Mouse (Mus musculus): ENCODE measurements around the gene Lrrc8c. TPM values are rescaled to one million over a fixed set of nuclear protein-coding genes. Genes with fewer than 3 reads are reported as not detected.

The Lrrc8c gene
- polyA plus RNA-seq, 1 experiment = 3.0 TPM

GRCm38 (mm10) chr5:105520442-105520965 is 1.3 kb downstream of the Lrrc8c start:
- Histone ChIP-seq H3K27ac (replicated peaks; ENCODE audit: low read depth, low read length) (peak overlapping the region; percentile 93), H3K4me3 (ENCODE audit: insufficient read depth, low read depth, low read length) (peak overlapping the region; percentile 86), H3K4me1 (ENCODE audit: control insufficient read depth, insufficient read depth, insufficient read length, low read length) (peaks cover 7% of the 10 kb centered on the region; the same call in 1 of the 2 replicates)

- H3K4me1 ChIP-seq (ENCODE audit: control insufficient read depth, insufficient read depth, insufficient read length, low read length) = peaks cover 9% of the 10 kb centered on the region; the same call in 1 of the 2 replicates
- H3K27ac ChIP-seq (replicated peaks; ENCODE audit: low read depth, low read length) = peak overlapping the region; percentile 93; the same call in 1 of the 2 replicates
- H3K4me3 ChIP-seq (ENCODE audit: insufficient read depth, low read depth, low read length) = peak overlapping the region; percentile 27
These were observed 4.3 kb downstream of the Lrrc8c start for GRCm38 (mm10) chr5:105523452-105523851.

- H3K4me1 ChIP-seq (ENCODE audit: control insufficient read depth, insufficient read depth, insufficient read length, low read length) = peaks cover 13% of the 10 kb centered on the region; the same call in 1 of the 2 replicates
- no peak overlapping the region for H3K4me3 ChIP-seq (ENCODE audit: insufficient read depth, low read depth, low read length)
- H3K27ac ChIP-seq (replicated peaks; ENCODE audit: low read depth, low read length) = no peak overlapping the region
These were observed 5.8 kb downstream of the Lrrc8c start for GRCm38 (mm10) chr5:105525004-105525403.

- Histone ChIP-seq H3K4me3 (ENCODE audit: insufficient read depth, low read depth, low read length) (no peak overlapping the region), H3K4me1 (ENCODE audit: control insufficient read depth, insufficient read depth, insufficient read length, low read length) (peaks cover 16% of the 10 kb centered on the region; the same call in 1 of the 2 replicates), H3K27ac (replicated peaks; ENCODE audit: low read depth, low read length) (peak overlapping the region; percentile 51)
These were observed 7.0 kb downstream of the Lrrc8c start for GRCm38 (mm10) chr5:105526107-105526645.

- peak overlapping the region; percentile 51 for H3K27ac ChIP-seq (replicated peaks; ENCODE audit: low read depth, low read length)
- no peak overlapping the region for H3K4me3 ChIP-seq (ENCODE audit: insufficient read depth, low read depth, low read length)
- H3K4me1 ChIP-seq (ENCODE audit: control insufficient read depth, insufficient read depth, insufficient read length, low read length) = peaks cover 17% of the 10 kb centered on the region; the same call in 1 of the 2 replicates
These were observed 7.6 kb downstream of the Lrrc8c start for GRCm38 (mm10) chr5:105526766-105527165.

- H3K27ac ChIP-seq (replicated peaks; ENCODE audit: low read depth, low read length) = no peak overlapping the region
- no peak overlapping the region for H3K4me3 ChIP-seq (ENCODE audit: insufficient read depth, low read depth, low read length)
- peaks cover 10% of the 10 kb centered on the region; the same call in 1 of the 2 replicates for H3K4me1 ChIP-seq (ENCODE audit: control insufficient read depth, insufficient read depth, insufficient read length, low read length)
These were observed 8.5 kb downstream of the Lrrc8c start for GRCm38 (mm10) chr5:105527477-105528331.

- Histone ChIP-seq H3K4me3 (ENCODE audit: insufficient read depth, low read depth, low read length) (no peak overlapping the region), H3K4me1 (ENCODE audit: control insufficient read depth, insufficient read depth, insufficient read length, low read length) (peaks cover 10% of the 10 kb centered on the region; the same call in 1 of the 2 replicates), H3K27ac (replicated peaks; ENCODE audit: low read depth, low read length) (0 out of 2 replicates have a peak overlapping the region, but pooled peaks have one; percentile 16)
These were observed 11.4 kb downstream of the Lrrc8c start for GRCm38 (mm10) chr5:105530576-105530975.

- Histone ChIP-seq H3K27ac (replicated peaks; ENCODE audit: low read depth, low read length) (no peak overlapping the region), H3K4me3 (ENCODE audit: insufficient read depth, low read depth, low read length) (no peak overlapping the region), H3K4me1 (ENCODE audit: control insufficient read depth, insufficient read depth, insufficient read length, low read length) (peaks cover 4% of the 10 kb centered on the region; the same call in 1 of the 2 replicates)
These were observed 16.0 kb downstream of the Lrrc8c start for GRCm38 (mm10) chr5:105535186-105535585.

- Histone ChIP-seq H3K4me1 (ENCODE audit: control insufficient read depth, insufficient read depth, insufficient read length, low read length) (peaks cover 1% of the 10 kb centered on the region; the same call in 1 of the 2 replicates), H3K27ac (replicated peaks; ENCODE audit: low read depth, low read length) (no peak overlapping the region), H3K4me3 (ENCODE audit: insufficient read depth, low read depth, low read length) (no peak overlapping the region)
These were observed 17.0 kb downstream of the Lrrc8c start for GRCm38 (mm10) chr5:105536172-105536571.

GRCm38 (mm10) chr5:105537101-105537723 is 18.0 kb downstream of the Lrrc8c start:
- Histone ChIP-seq H3K4me3 (ENCODE audit: insufficient read depth, low read depth, low read length) (no peak overlapping the region), H3K4me1 (ENCODE audit: control insufficient read depth, insufficient read depth, insufficient read length, low read length) (no peaks in the 10 kb centered on the region), H3K27ac (replicated peaks; ENCODE audit: low read depth, low read length) (no peak overlapping the region)

- H3K27ac ChIP-seq (replicated peaks; ENCODE audit: low read depth, low read length) = no peak overlapping the region
- no peaks in the 10 kb centered on the region for H3K4me1 ChIP-seq (ENCODE audit: control insufficient read depth, insufficient read depth, insufficient read length, low read length)
- H3K4me3 ChIP-seq (ENCODE audit: insufficient read depth, low read depth, low read length) = no peak overlapping the region
These were observed 21.9 kb downstream of the Lrrc8c start for GRCm38 (mm10) chr5:105541051-105541450.

GRCm38 (mm10) chr5:105545126-105545525 is 25.9 kb downstream of the Lrrc8c start:
- Histone ChIP-seq H3K27ac (replicated peaks; ENCODE audit: low read depth, low read length) (no peak overlapping the region), H3K4me3 (ENCODE audit: insufficient read depth, low read depth, low read length) (no peak overlapping the region), H3K4me1 (ENCODE audit: control insufficient read depth, insufficient read depth, insufficient read length, low read length) (peaks cover 4% of the 10 kb centered on the region; the same call in 1 of the 2 replicates)

GRCm38 (mm10) chr5:105547115-105547514 is 27.9 kb downstream of the Lrrc8c start:
- H3K4me3 ChIP-seq (ENCODE audit: insufficient read depth, low read depth, low read length) = no peak overlapping the region
- peaks cover 11% of the 10 kb centered on the region for H3K4me1 ChIP-seq (ENCODE audit: control insufficient read depth, insufficient read depth, insufficient read length, low read length)

GRCm38 (mm10) chr5:105551808-105552207 is 32.6 kb downstream of the Lrrc8c start:
- H3K4me1 ChIP-seq (ENCODE audit: control insufficient read depth, insufficient read depth, insufficient read length, low read length) = peaks cover 18% of the 10 kb centered on the region
- H3K4me3 ChIP-seq (ENCODE audit: insufficient read depth, low read depth, low read length) = no peak overlapping the region
- H3K27ac ChIP-seq (replicated peaks; ENCODE audit: low read depth, low read length) = peak overlapping the region; percentile 85

More at GRCm38 (mm10) chr5:105547115-105547514, 27.9 kb downstream of the Lrrc8c start:
- H3K27ac ChIP-seq (replicated peaks; ENCODE audit: low read depth, low read length) = no peak overlapping the region

- Histone ChIP-seq H3K4me3 (ENCODE audit: insufficient read depth, low read depth, low read length) (no peak overlapping the region), H3K27ac (replicated peaks; ENCODE audit: low read depth, low read length) (no peak overlapping the region), H3K4me1 (ENCODE audit: control insufficient read depth, insufficient read depth, insufficient read length, low read length) (peaks cover 19% of the 10 kb centered on the region)
These were observed 37.1 kb downstream of the Lrrc8c start for GRCm38 (mm10) chr5:105556291-105556690.

Measured in brown adipose tissue, adult 24 weeks (tissue).